Mouse (Mus musculus) intestine, embryonic 15.5 days (tissue): ENCODE data around the gene Thada. TPM values are rescaled to one million over a fixed set of nuclear protein-coding genes. Genes with fewer than 3 reads are reported as not detected.

ENCODE experiments used
- ATAC-seq: fragments of 200-750 bp; cut with Nextera tagmentation; 2 replicates; pipeline ENCODE4 v1.8.0; 2017; ENCODE audit warnings: moderate TSS enrichment, moderate library complexity
- H3K27ac ChIP-seq: fragments of 300-500 bp; sonication (generic); 2 replicates; pipeline ENCODE4 v1.5.1; 2015; ENCODE audit warnings: mild to moderate bottlenecking, inconsistent platforms
- H3K27me3 ChIP-seq: fragments of 300-500 bp; sonication (generic); replicated peaks from 2 replicates; pipeline ENCODE4 v1.6.1; 2015; ENCODE audit warnings: inconsistent platforms
- H3K36me3 ChIP-seq: fragments of 300-500 bp; sonication (generic); 2 replicates; pipeline ENCODE4 v1.6.1; 2015; ENCODE audit warnings: inconsistent platforms
- H3K4me1 ChIP-seq: fragments of 300-500 bp; sonication (generic); replicated peaks from 2 replicates; pipeline ENCODE4 v1.6.1; 2015; ENCODE audit warnings: inconsistent platforms
- H3K4me2 ChIP-seq: fragments of 300-500 bp; sonication (generic); replicated peaks from 2 replicates; pipeline ENCODE4 v1.6.1; 2015; ENCODE audit warnings: mild to moderate bottlenecking, inconsistent platforms
- H3K4me3 ChIP-seq: fragments of 300-500 bp; sonication (generic); replicated peaks from 2 replicates; pipeline ENCODE4 v1.5.1; 2015; ENCODE audit warnings: inconsistent platforms
- H3K9ac ChIP-seq: fragments of 300-500 bp; sonication (generic); 2 replicates; pipeline ENCODE4 v1.6.1; 2015; ENCODE audit warnings: inconsistent platforms
- H3K9me3 ChIP-seq: fragments of 300-500 bp; sonication (generic); 2 replicates; pipeline ENCODE4 v1.6.1; 2016; ENCODE audit warnings: inconsistent platforms
- WGBS: fragments of 180-500 bp; shearing (Covaris S2); methylation state at CpG from one replicate; pipeline ENCODE4 v1.1.7; 2015; 5-methylcytosine and 5-hydroxymethylcytosine counted together
- polyA plus RNA-seq: library from polyadenylated mRNA; unstranded; fragments of >200 nt; fragmentation: Nextera tagmentation; extraction: Ambion mirVana; gene quantifications from 2 replicates; pipeline ENCODE4 v1.2.1, GENCODE M21; 2015

Thada gene
- polyA plus RNA-seq, 1 experiment from 2014 or later = 6.3 TPM

- H3K9ac ChIP-seq = no peak overlapping the region
- no peak overlapping the region for H3K4me2 ChIP-seq
- no peak overlapping the region for H3K27ac ChIP-seq
- no peaks in the 10 kb centered on the region for H3K36me3 ChIP-seq
- no peaks in the 10 kb centered on the region for H3K27me3 ChIP-seq
- ATAC-seq = no peak
- H3K4me3 ChIP-seq = no peak overlapping the region
- no peaks in the 10 kb centered on the region for H3K4me1 ChIP-seq
- no peaks in the 10 kb centered on the region for H3K9me3 ChIP-seq
- 31% methylated on average over 2 of the region's 2 CpGs for WGBS
These were observed 31.6 kb upstream of the Thada start for GRCm38 (mm10) chr17:84497559-84497958.

- WGBS = 87% methylated on average over 5 of the region's 5 CpGs
- Histone ChIP-seq H3K27ac (no peak overlapping the region), H3K4me2 (no peak overlapping the region), H3K36me3 (no peaks in the 10 kb centered on the region), H3K9me3 (no peaks in the 10 kb centered on the region), H3K27me3 (no peaks in the 10 kb centered on the region), H3K4me3 (no peak overlapping the region), H3K4me1 (no peaks in the 10 kb centered on the region), H3K9ac (no peak overlapping the region)
- ATAC-seq = no peak
These were observed 31.0 kb upstream of the Thada start for GRCm38 (mm10) chr17:84497026-84497425.

- WGBS = 49% methylated on average over 5 of the region's 5 CpGs
These were observed 26.4 kb upstream of the Thada start for GRCm38 (mm10) chr17:84492255-84492880.

GRCm38 (mm10) chr17:84487415-84487814 is 21.4 kb upstream of the Thada start:
- Histone ChIP-seq H3K4me3 (no peak overlapping the region), H3K9me3 (no peaks in the 10 kb centered on the region), H3K27me3 (no peaks in the 10 kb centered on the region), H3K4me2 (no peak overlapping the region), H3K36me3 (no peaks in the 10 kb centered on the region), H3K9ac (no peak overlapping the region), H3K4me1 (no peaks in the 10 kb centered on the region), H3K27ac (no peak overlapping the region)
- WGBS = 74% methylated on average over 2 of the region's 2 CpGs
- no peak for ATAC-seq

More at GRCm38 (mm10) chr17:84492255-84492880, 26.4 kb upstream of the Thada start:
- no peak overlapping the region for H3K4me2 ChIP-seq
- H3K27me3 ChIP-seq = no peaks in the 10 kb centered on the region
- H3K4me1 ChIP-seq = no peaks in the 10 kb centered on the region
- no peak overlapping the region for H3K27ac ChIP-seq
- ATAC-seq = no peak
- H3K9ac ChIP-seq = no peak overlapping the region
- no peaks in the 10 kb centered on the region for H3K36me3 ChIP-seq
- no peak overlapping the region for H3K4me3 ChIP-seq
- H3K9me3 ChIP-seq = no peaks in the 10 kb centered on the region

- H3K36me3 ChIP-seq = no peaks in the 10 kb centered on the region
- H3K9me3 ChIP-seq = no peaks in the 10 kb centered on the region
- no peak overlapping the region for H3K4me2 ChIP-seq
- 50% methylated on average over 6 of the region's 6 CpGs for WGBS
- H3K27me3 ChIP-seq = no peaks in the 10 kb centered on the region
- peak; percentile 65; the same call in 1 of the 2 replicates for ATAC-seq
- no peak overlapping the region for H3K27ac ChIP-seq
- no peak overlapping the region for H3K4me3 ChIP-seq
- H3K4me1 ChIP-seq = no peaks in the 10 kb centered on the region
- H3K9ac ChIP-seq = no peak overlapping the region
These were observed 17.8 kb upstream of the Thada start for GRCm38 (mm10) chr17:84483673-84484320.

GRCm38 (mm10) chr17:84482831-84483230 is 16.8 kb upstream of the Thada start:
- ATAC-seq = no peak
- no peaks in the 10 kb centered on the region for H3K27me3 ChIP-seq
- no peak overlapping the region for H3K27ac ChIP-seq
- H3K9ac ChIP-seq = no peak overlapping the region
- no peak overlapping the region for H3K4me3 ChIP-seq
- H3K4me1 ChIP-seq = no peaks in the 10 kb centered on the region
- H3K4me2 ChIP-seq = no peak overlapping the region
- 83% methylated on average over 3 of the region's 3 CpGs for WGBS
- H3K9me3 ChIP-seq = no peaks in the 10 kb centered on the region
- no peaks in the 10 kb centered on the region for H3K36me3 ChIP-seq

- ATAC-seq = no peak
These were observed 14.7 kb upstream of the Thada start for GRCm38 (mm10) chr17:84480464-84481355.

GRCm38 (mm10) chr17:84478276-84478675 is 12.3 kb upstream of the Thada start:
- no peaks in the 10 kb centered on the region for H3K27me3 ChIP-seq
- H3K9me3 ChIP-seq = no peaks in the 10 kb centered on the region
- no peak overlapping the region for H3K4me3 ChIP-seq
- no peak overlapping the region for H3K4me2 ChIP-seq
- ATAC-seq = no peak
- WGBS = 83% methylated on average over 4 of the region's 4 CpGs
- H3K27ac ChIP-seq = no peak overlapping the region
- H3K9ac ChIP-seq = no peak overlapping the region
- no peaks in the 10 kb centered on the region for H3K4me1 ChIP-seq
- H3K36me3 ChIP-seq = no peaks in the 10 kb centered on the region

More at GRCm38 (mm10) chr17:84480464-84481355, 14.7 kb upstream of the Thada start:
- no peak overlapping the region for H3K27ac ChIP-seq
- 48% methylated on average over 15 of the region's 15 CpGs for WGBS
- H3K27me3 ChIP-seq = no peaks in the 10 kb centered on the region
- no peaks in the 10 kb centered on the region for H3K9me3 ChIP-seq
- no peaks in the 10 kb centered on the region for H3K4me1 ChIP-seq
- no peak overlapping the region for H3K4me2 ChIP-seq
- no peaks in the 10 kb centered on the region for H3K36me3 ChIP-seq
- no peak overlapping the region for H3K4me3 ChIP-seq
- H3K9ac ChIP-seq = no peak overlapping the region

- Histone ChIP-seq H3K9ac (no peak overlapping the region), H3K4me3 (no peak overlapping the region), H3K9me3 (no peaks in the 10 kb centered on the region), H3K27ac (no peak overlapping the region), H3K4me2 (no peak overlapping the region), H3K36me3 (no peaks in the 10 kb centered on the region), H3K27me3 (no peaks in the 10 kb centered on the region), H3K4me1 (no peaks in the 10 kb centered on the region)
- no peak for ATAC-seq
- 87% methylated on average over 5 of the region's 5 CpGs for WGBS
These were observed 11.2 kb upstream of the Thada start for GRCm38 (mm10) chr17:84477176-84477575.

- no peak for ATAC-seq
- 50% methylated on average over 4 of the region's 4 CpGs for WGBS
- H3K4me3 ChIP-seq = no peak overlapping the region
These were observed 8.3 kb upstream of the Thada start for GRCm38 (mm10) chr17:84474312-84474711.

GRCm38 (mm10) chr17:84435012-84435411 is 31.0 kb downstream of the Thada start:
- ATAC-seq = no peak
- Histone ChIP-seq H3K4me2 (no peak overlapping the region), H3K27ac (no peak overlapping the region), H3K9ac (no peak overlapping the region), H3K36me3 (peaks cover 17% of the 10 kb centered on the region; the same call in 1 of the 2 replicates), H3K4me3 (no peak overlapping the region), H3K27me3 (no peaks in the 10 kb centered on the region), H3K9me3 (no peaks in the 10 kb centered on the region), H3K4me1 (no peaks in the 10 kb centered on the region)
- 73% methylated on average over 4 of the region's 4 CpGs for WGBS

More at GRCm38 (mm10) chr17:84474312-84474711, 8.3 kb upstream of the Thada start:
- H3K4me1 ChIP-seq = no peaks in the 10 kb centered on the region
- no peak overlapping the region for H3K27ac ChIP-seq
- no peak overlapping the region for H3K9ac ChIP-seq
- no peaks in the 10 kb centered on the region for H3K9me3 ChIP-seq
- no peaks in the 10 kb centered on the region for H3K27me3 ChIP-seq
- H3K36me3 ChIP-seq = no peaks in the 10 kb centered on the region
- H3K4me2 ChIP-seq = no peak overlapping the region

GRCm38 (mm10) chr17:84434233-84434632 is 31.8 kb downstream of the Thada start:
- Histone ChIP-seq H3K9me3 (no peaks in the 10 kb centered on the region), H3K4me2 (no peak overlapping the region), H3K4me3 (no peak overlapping the region), H3K36me3 (peaks cover 21% of the 10 kb centered on the region), H3K27ac (no peak overlapping the region), H3K9ac (no peak overlapping the region), H3K27me3 (no peaks in the 10 kb centered on the region), H3K4me1 (no peaks in the 10 kb centered on the region)
- ATAC-seq = no peak
